Mouse (Mus musculus) urinary bladder, postnatal 4 days (tissue): ENCODE data around the gene Ppfibp1.
"Not testable (repeated sequence)": the region's sequence is repeated elsewhere in the genome, so short reads cannot be mapped to it uniquely, and the experiment has no call there.

Experiments
- DNase-seq, 2 experiments: peaks; one replicate each; pipeline ENCODE4 v3.0.0; 2021 to 2022; ENCODE audit warnings: low spot score in 2 of 2

Ppfibp1 gene

GRCm38 (mm10) chr6:146887958-146888659 lies at the start of gene Ppfibp1:
Ppfibp1 (plus strand) TSS chr6:146888487.
- DNase-seq: peak; percentile 95 to 96

GRCm38 (mm10) chr6:146838863-146839262 lies 49.4 kb upstream of the Ppfibp1 start:
- DNase-seq: no peak

GRCm38 (mm10) chr6:146844867-146845266 lies 43.4 kb upstream of the Ppfibp1 start:
- DNase-seq: no peak

GRCm38 (mm10) chr6:146845347-146845746 lies 42.9 kb upstream of the Ppfibp1 start:
- no peak for DNase-seq

GRCm38 (mm10) chr6:146845961-146846750 lies 42.1 kb upstream of the Ppfibp1 start:
- no peak for DNase-seq

GRCm38 (mm10) chr6:146847402-146847801 lies 40.9 kb upstream of the Ppfibp1 start:
- DNase-seq: no peak

- DNase-seq: no peak
Measured at GRCm38 (mm10) chr6:146848281-146848680, 40.0 kb upstream of the Ppfibp1 start.

- DNase-seq: no peak
Measured at GRCm38 (mm10) chr6:146850050-146850449, 38.2 kb upstream of the Ppfibp1 start, which contains the start of gene Smco2. Smco2 (plus strand) TSS chr6:146850104.

- no peak for DNase-seq
Measured at GRCm38 (mm10) chr6:146851916-146852315, 36.4 kb upstream of the Ppfibp1 start.

- no peak for DNase-seq
Measured at GRCm38 (mm10) chr6:146852739-146853138, 35.5 kb upstream of the Ppfibp1 start.

GRCm38 (mm10) chr6:146855185-146855584 lies 33.1 kb upstream of the Ppfibp1 start:
- DNase-seq: no peak

- no peak for DNase-seq
Measured at GRCm38 (mm10) chr6:146857386-146857785, 30.9 kb upstream of the Ppfibp1 start.

GRCm38 (mm10) chr6:146863154-146863553 lies 25.1 kb upstream of the Ppfibp1 start:
- no peak for DNase-seq

- not testable (repeated sequence) for DNase-seq
Measured at GRCm38 (mm10) chr6:146864370-146864769, 23.9 kb upstream of the Ppfibp1 start.

GRCm38 (mm10) chr6:146865701-146866100 lies 22.6 kb upstream of the Ppfibp1 start:
- DNase-seq: no peak

GRCm38 (mm10) chr6:146871975-146872374 lies 16.3 kb upstream of the Ppfibp1 start:
- no peak for DNase-seq

- no peak for DNase-seq
Measured at GRCm38 (mm10) chr6:146874415-146874814, 13.9 kb upstream of the Ppfibp1 start.

GRCm38 (mm10) chr6:146876820-146877219 lies 11.5 kb upstream of the Ppfibp1 start:
- DNase-seq: no peak

- DNase-seq: no peak
Measured at GRCm38 (mm10) chr6:146877425-146878045, 10.8 kb upstream of the Ppfibp1 start.

GRCm38 (mm10) chr6:146878926-146879325 lies 9.4 kb upstream of the Ppfibp1 start:
- DNase-seq: no peak

GRCm38 (mm10) chr6:146879856-146880255 lies 8.4 kb upstream of the Ppfibp1 start:
- no peak for DNase-seq

- DNase-seq: no peak
Measured at GRCm38 (mm10) chr6:146880296-146880695, 8.0 kb upstream of the Ppfibp1 start.
